Mouse (Mus musculus) thymus, adult 2 months (tissue): Measurements from ENCODE around the gene Celf1.

Source experiments
- CTCF ChIP-seq: fragments of 200-500 bp; IDR thresholded peaks from 2 replicates; pipeline ENCODE4 v1.5.1; 2012; ENCODE audit warnings: mild to moderate bottlenecking, control low read depth, low read length, moderate library complexity, borderline replicate concordance; ENCODE audit not compliant: control insufficient read depth, poor library complexity, insufficient read depth; ENCODE audit errors: extremely low read depth
- POLR2A ChIP-seq: fragments of 200-500 bp; IDR thresholded peaks from 2 replicates; pipeline ENCODE4 v1.6.1; 2012; ENCODE audit warnings: mild to moderate bottlenecking, low read length, control low read depth, moderate library complexity; ENCODE audit not compliant: control insufficient read depth, poor library complexity, insufficient read depth; ENCODE audit errors: extremely low read depth

GRCm38 (mm10) chr2:90931829-90932228, 8.4 kb upstream of the Celf1 start:
- TF ChIP-seq CTCF (no peak), POLR2A (no peak)
